Mouse (Mus musculus) midbrain, embryonic 11.5 days (tissue): Measurements from ENCODE around the gene Cideb. TPM values are rescaled to one million over a fixed set of nuclear protein-coding genes. Genes with fewer than 3 reads are reported as not detected.

ENCODE experiments used
- ATAC-seq: fragments of 200-750 bp; cut with Nextera tagmentation; 2 replicates; pipeline ENCODE4 v1.8.0; 2017; ENCODE audit warnings: moderate TSS enrichment, moderate library complexity; ENCODE audit not compliant: low FRiP score
- DNase-seq: peaks from one replicate; pipeline ENCODE4 v3.0.0; 2015; ENCODE audit warnings: low spot score; ENCODE audit errors: missing footprints
- H3K27ac ChIP-seq: fragments of 300-500 bp; sonication (generic); 2 replicates; pipeline ENCODE4 v1.5.1; 2014; ENCODE audit warnings: low read depth, low read length
- H3K27me3 ChIP-seq: fragments of 300-500 bp; sonication (generic); 2 replicates; pipeline ENCODE4 v1.6.1; 2014; ENCODE audit warnings: mild to moderate bottlenecking, low read length, moderate library complexity, mixed read lengths; ENCODE audit not compliant: control insufficient read depth, insufficient read depth
- H3K36me3 ChIP-seq: fragments of 300-500 bp; sonication (generic); 2 replicates; pipeline ENCODE4 v1.6.1; 2014; ENCODE audit warnings: mild to moderate bottlenecking, low read length, moderate library complexity, mixed read lengths; ENCODE audit not compliant: control insufficient read depth, insufficient read depth
- H3K4me1 ChIP-seq: fragments of 300-500 bp; sonication (generic); 2 replicates; pipeline ENCODE4 v1.6.1; 2014; ENCODE audit warnings: low read length; ENCODE audit not compliant: control insufficient read depth, insufficient read depth
- H3K4me2 ChIP-seq: fragments of 300-500 bp; sonication (generic); 2 replicates; pipeline ENCODE4 v1.6.1; 2014; ENCODE audit warnings: mild to moderate bottlenecking, moderate library complexity
- H3K4me3 ChIP-seq: fragments of 300-500 bp; sonication (generic); 2 replicates; pipeline ENCODE4 v1.5.1; 2014; ENCODE audit warnings: low read depth, low read length
- H3K9ac ChIP-seq: fragments of 300-500 bp; sonication (generic); 2 replicates; pipeline ENCODE4 v1.6.1; 2014; ENCODE audit warnings: low read length
- H3K9me3 ChIP-seq: fragments of 300-500 bp; sonication (generic); 2 replicates; pipeline ENCODE4 v1.6.1; 2016; ENCODE audit warnings: low read length; ENCODE audit not compliant: control insufficient read depth
- WGBS: fragments of 180-500 bp; shearing (Covaris S2); extraction: QIAGEN DNeasy Blood & Tissue Kit; methylation state at CpG from one replicate; pipeline ENCODE4 v1.1.7; 2014; 5-methylcytosine and 5-hydroxymethylcytosine counted together
- polyA plus RNA-seq: library from polyadenylated mRNA; unstranded; fragments of >200 nt; fragmentation: Nextera tagmentation; extraction: Ambion mirVana; gene quantifications from 2 replicates; pipeline ENCODE4 v1.2.1, GENCODE M21; 2014

Gene Cideb
- polyA plus RNA-seq, 1 experiment from 2014 or later: 0.22 TPM

- Histone ChIP-seq H3K36me3 (no peaks in the 10 kb centered on the region), H3K4me3 (no peak overlapping the region), H3K4me2 (no peak overlapping the region), H3K27ac (no peak overlapping the region), H3K4me1 (no peaks in the 10 kb centered on the region), H3K27me3 (no peaks in the 10 kb centered on the region), H3K9ac (no peak overlapping the region), H3K9me3 (no peaks in the 10 kb centered on the region)
- ATAC-seq (no peak), DNase-seq (no peak)
- WGBS: 80% methylated on average over 7 of the region's 7 CpGs
These were observed 23.4 kb downstream of the Cideb start for GRCm38 (mm10) chr14:55734869-55735268.

GRCm38 (mm10) chr14:55733889-55734288, 24.4 kb downstream of the Cideb start:
- no peaks in the 10 kb centered on the region for H3K9me3 ChIP-seq
- H3K4me2 ChIP-seq: no peak overlapping the region
- no peak for DNase-seq
- no peak overlapping the region for H3K4me3 ChIP-seq
- H3K27me3 ChIP-seq: no peaks in the 10 kb centered on the region
- no peak for ATAC-seq
- H3K36me3 ChIP-seq: no peaks in the 10 kb centered on the region
- H3K9ac ChIP-seq: no peak overlapping the region
- 84% methylated on average over 10 of the region's 10 CpGs for WGBS
- no peaks in the 10 kb centered on the region for H3K4me1 ChIP-seq
- H3K27ac ChIP-seq: no peak overlapping the region

- Histone ChIP-seq H3K9ac (no peak overlapping the region), H3K27me3 (no peaks in the 10 kb centered on the region), H3K4me3 (no peak overlapping the region), H3K4me2 (no peak overlapping the region), H3K36me3 (no peaks in the 10 kb centered on the region), H3K4me1 (no peaks in the 10 kb centered on the region), H3K9me3 (no peaks in the 10 kb centered on the region), H3K27ac (no peak overlapping the region)
- DNase-seq: no peak
- 90% methylated on average over 7 of the region's 7 CpGs for WGBS
- ATAC-seq: no peak
These were observed 27.7 kb downstream of the Cideb start for GRCm38 (mm10) chr14:55730531-55731032.

GRCm38 (mm10) chr14:55730116-55730515, 28.1 kb downstream of the Cideb start:
- ATAC-seq (no peak), DNase-seq (no peak)
- H3K36me3 ChIP-seq: no peaks in the 10 kb centered on the region
- no peak overlapping the region for H3K4me2 ChIP-seq
- H3K27ac ChIP-seq: no peak overlapping the region
- WGBS: 77% methylated on average over 7 of the region's 7 CpGs
- H3K27me3 ChIP-seq: no peaks in the 10 kb centered on the region
- no peaks in the 10 kb centered on the region for H3K9me3 ChIP-seq
- no peak overlapping the region for H3K4me3 ChIP-seq
- no peaks in the 10 kb centered on the region for H3K4me1 ChIP-seq
- no peak overlapping the region for H3K9ac ChIP-seq

- DNase-seq (no peak), ATAC-seq (no peak)
- Histone ChIP-seq H3K4me3 (no peak overlapping the region), H3K9ac (no peak overlapping the region), H3K4me1 (no peaks in the 10 kb centered on the region), H3K4me2 (no peak overlapping the region), H3K9me3 (no peaks in the 10 kb centered on the region), H3K27me3 (no peaks in the 10 kb centered on the region), H3K27ac (no peak overlapping the region), H3K36me3 (no peaks in the 10 kb centered on the region)
- 80% methylated on average over 8 of the region's 8 CpGs for WGBS
These were observed 30.2 kb downstream of the Cideb start for GRCm38 (mm10) chr14:55727889-55728685.

DNA sequence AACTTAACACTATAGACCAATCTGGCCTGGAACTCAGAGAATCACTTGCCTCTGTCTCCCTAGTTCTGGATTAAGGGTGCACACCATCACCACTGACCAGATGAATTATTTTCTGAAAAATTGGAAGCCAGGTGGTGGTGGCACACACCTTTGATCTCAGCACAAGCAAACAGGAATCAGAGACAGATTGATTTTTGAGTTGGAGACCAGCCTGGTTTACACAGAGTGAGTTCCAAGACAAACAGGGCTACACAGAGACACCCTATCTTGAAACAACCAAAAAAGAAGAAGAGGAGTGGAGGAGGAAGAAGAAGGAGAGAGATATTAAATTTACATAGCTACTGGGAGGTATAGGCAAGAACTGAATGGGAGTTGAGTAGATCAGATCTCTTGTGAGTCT, 32.0 kb downstream of the Cideb start:
- Histone ChIP-seq H3K4me2 (no peak overlapping the region), H3K4me3 (no peak overlapping the region), H3K36me3 (no peaks in the 10 kb centered on the region), H3K4me1 (0 out of 2 replicates have a peak, but pooled peaks cover 2% of the 10 kb centered on the region), H3K27me3 (no peaks in the 10 kb centered on the region), H3K9ac (no peak overlapping the region), H3K27ac (no peak overlapping the region), H3K9me3 (no peaks in the 10 kb centered on the region)
- ATAC-seq (no peak), DNase-seq (no peak)

GRCm38 (mm10) chr14:55724411-55724871, 33.8 kb downstream of the Cideb start:
- DNase-seq (no peak), ATAC-seq (no peak)
- 0 out of 2 replicates have a peak, but pooled peaks cover 3% of the 10 kb centered on the region for H3K4me1 ChIP-seq
- 74% methylated on average over 8 of the region's 8 CpGs for WGBS
- H3K9ac ChIP-seq: no peak overlapping the region
- H3K27me3 ChIP-seq: no peaks in the 10 kb centered on the region
- no peaks in the 10 kb centered on the region for H3K36me3 ChIP-seq
- no peak overlapping the region for H3K4me3 ChIP-seq
- no peak overlapping the region for H3K4me2 ChIP-seq
- H3K27ac ChIP-seq: no peak overlapping the region
- no peaks in the 10 kb centered on the region for H3K9me3 ChIP-seq

DNA sequence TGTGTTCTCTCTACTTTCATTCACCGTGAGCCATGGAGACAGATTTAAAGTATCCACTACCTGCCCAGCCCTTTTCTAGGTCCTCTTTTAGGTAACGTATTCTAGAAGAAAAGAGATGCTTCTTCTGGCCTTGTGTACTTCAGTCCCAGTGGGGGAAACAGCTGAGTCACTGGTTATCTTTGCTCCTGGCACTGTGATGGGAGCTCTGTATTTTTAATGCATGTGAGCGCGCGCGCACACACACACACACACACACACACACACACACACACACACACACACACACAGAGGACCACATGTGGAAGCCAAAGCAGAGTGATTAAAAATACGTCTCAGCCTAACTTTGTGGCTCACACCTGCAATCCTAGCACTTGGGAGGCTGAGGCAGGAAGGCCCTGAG, 34.8 kb downstream of the Cideb start:
- Histone ChIP-seq H3K4me2 (no peak overlapping the region), H3K27ac (no peak overlapping the region), H3K9ac (no peak overlapping the region), H3K4me1 (0 out of 2 replicates have a peak, but pooled peaks cover 3% of the 10 kb centered on the region), H3K36me3 (no peaks in the 10 kb centered on the region), H3K4me3 (no peak overlapping the region), H3K27me3 (no peaks in the 10 kb centered on the region), H3K9me3 (no peaks in the 10 kb centered on the region)
- DNase-seq (no peak), ATAC-seq (no peak)
- 94% methylated on average over 7 of the region's 7 CpGs for WGBS

DNA sequence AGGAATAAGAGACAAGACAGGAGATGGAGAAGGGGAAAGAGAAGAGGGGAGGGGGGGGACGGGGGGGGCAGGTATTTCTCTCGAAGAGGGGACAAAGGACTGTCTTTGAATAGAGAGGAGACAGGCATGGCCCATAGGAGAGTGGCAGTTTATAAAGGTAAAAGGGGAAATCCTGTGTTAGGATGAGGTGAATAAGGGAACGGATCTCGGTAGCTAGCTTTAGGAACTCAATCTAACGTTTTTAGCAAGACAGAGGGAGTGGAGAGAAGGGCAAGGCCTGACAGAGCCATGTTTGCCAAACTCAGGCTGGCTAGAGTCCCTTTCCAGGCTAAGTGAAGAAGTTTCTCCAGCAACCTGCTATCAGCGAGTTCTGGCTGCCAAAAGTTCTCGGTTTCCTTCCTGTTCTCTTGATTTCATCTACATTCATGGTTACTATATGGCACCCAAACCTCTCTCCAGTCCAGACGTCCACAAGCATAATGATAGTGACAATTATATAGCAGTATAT, 35.8 kb downstream of the Cideb start:
- 42% methylated on average over 8 of the region's 8 CpGs for WGBS
- DNase-seq (peak; percentile 93), ATAC-seq (peak; percentile 45)
- Histone ChIP-seq H3K9ac (peak overlapping the region; percentile 66), H3K4me2 (peak overlapping the region; percentile 52; the same call in 1 of the 2 replicates), H3K36me3 (no peaks in the 10 kb centered on the region), H3K4me3 (peak overlapping the region; percentile 57; the same call in 1 of the 2 replicates), H3K27ac (no peak overlapping the region; the same call in 1 of the 2 replicates), H3K4me1 (0 out of 2 replicates have a peak, but pooled peaks cover 3% of the 10 kb centered on the region), H3K9me3 (no peaks in the 10 kb centered on the region), H3K27me3 (no peaks in the 10 kb centered on the region)
